Comparison of ENCODE assay signal across 9 mouse cellular contexts in genomic region chr11:114184970-114185882, GRCm38 (mm10).
DNase-seq lines count a peak whose midpoint lies in the region; ATAC-seq lines count a peak whose summit lies in the region.
"Had no signal": no experiment of that assay in that cellular context is flagged by ENCODE, and none has a peak within 500 bp of the region (broad histone marks: within the 10 kb centered on the region; RNA-seq: fewer than 3 reads in every experiment).

No protein-coding gene starts in this region.

- 37% methylated on average over 17 of the region's 18 CpGs for WGBS in kidney, embryonic 16.5 days

- H3K27me3 ChIP-seq in kidney, embryonic 16.5 days (ENCODE audit: insufficient read depth, low read length): no peaks in the 10 kb centered on the region

- H3K9me3 ChIP-seq in kidney, embryonic 16.5 days (ENCODE audit: low read length): peaks cover 2% of the 10 kb centered on the region; the same call in 1 of the 2 replicates

- no peak overlapping the region for H3K4me3 ChIP-seq in kidney, embryonic 16.5 days (ENCODE audit: low read length)

- H3K36me3 ChIP-seq in kidney, embryonic 16.5 days (ENCODE audit: insufficient read depth, low read length): no peaks in the 10 kb centered on the region
- H3K36me3 ChIP-seq: G1E had no signal

- no peak overlapping the region for H3K9ac ChIP-seq in kidney, embryonic 16.5 days (replicated peaks; ENCODE audit: low read length)

- peaks cover 10% of the 10 kb centered on the region; the same call in 1 of the 2 replicates for H3K4me1 ChIP-seq in kidney, embryonic 16.5 days (ENCODE audit: insufficient read depth, low read length)

- intact Hi-C loops in heart, postnatal 25 days (cut with DNase I): no loop called here

- H3K27ac ChIP-seq in kidney, embryonic 16.5 days (ENCODE audit: low read length): no peak overlapping the region

- no peak overlapping the region for H3K4me2 ChIP-seq in kidney, embryonic 16.5 days (replicated peaks; ENCODE audit: low read depth, low read length)

- peak; percentile 46 to 61 for DNase-seq in heart, adult 18-20 months
- no peak for DNase-seq in heart, postnatal 25 days (ENCODE audit: low spot score)
- peak; percentile 83 for DNase-seq in adrenal gland, postnatal 14 days
- DNase-seq in heart, adult 9 months (ENCODE audit: low spot score in 2 of 2): peak; percentile 28 to 59
- DNase-seq in mesoderm, embryonic 11.5 days (ENCODE audit: low read depth, low spot score): peak; percentile 72
- peak; percentile 64 to 71 for DNase-seq in spleen, postnatal 4 days (ENCODE audit: low spot score in 2 of 2)
- DNase-seq in gastrocnemius, postnatal 10 days: no peak

- peak; percentile 87 for ATAC-seq in kidney, embryonic 16.5 days (ENCODE audit: low FRiP score, low TSS enrichment)

Comparison
In these comparisons a context has a peak if more than half of its experiments do, and no peak if none do; other contexts are left out.
1. DNase-seq: peak in heart, adult 18-20 months (2 of 2), adrenal gland, postnatal 14 days (single experiment), heart, adult 9 months (2 of 2), mesoderm, embryonic 11.5 days (single experiment) and spleen, postnatal 4 days (2 of 2); none in heart, postnatal 25 days (single experiment) and gastrocnemius, postnatal 10 days (single experiment).